Mouse (Mus musculus) olfactory bulb, adult 2 months (tissue): ENCODE measurements around the gene Clp1. TPM values are rescaled to one million over a fixed set of nuclear protein-coding genes. Genes with fewer than 3 reads are reported as not detected.

ENCODE experiments used
- H3K27ac ChIP-seq: fragments of 200-500 bp; 2 replicates; pipeline ENCODE4 v1.5.1; 2012; ENCODE audit warnings: low read depth, low read length; ENCODE audit not compliant: insufficient read depth
- H3K4me1 ChIP-seq: fragments of 200-500 bp; 2 replicates; pipeline ENCODE4 v1.6.1; 2012; ENCODE audit warnings: low read length; ENCODE audit not compliant: control insufficient read depth, insufficient read depth
- H3K4me3 ChIP-seq: fragments of 200-500 bp; 2 replicates; pipeline ENCODE4 v1.5.1; 2012; ENCODE audit warnings: mild to moderate bottlenecking, low read depth, low read length, moderate library complexity; ENCODE audit not compliant: insufficient read depth
- CTCF ChIP-seq: fragments of 200-500 bp; IDR thresholded peaks from 2 replicates; pipeline ENCODE4 v1.5.1; 2012; ENCODE audit warnings: low read depth, mild to moderate bottlenecking, low read length, moderate library complexity; ENCODE audit not compliant: insufficient read depth
- POLR2A ChIP-seq: fragments of 200-500 bp; IDR thresholded peaks from 2 replicates; pipeline ENCODE4 v1.6.1; 2012; ENCODE audit warnings: mild to moderate bottlenecking, low read depth, low read length, moderate library complexity; ENCODE audit not compliant: insufficient read depth
- WGBS: fragments of 180-500 bp; shearing (Covaris S2); methylation state at CpG from one replicate; pipeline ENCODE4 v1.1.7; 2018; 5-methylcytosine and 5-hydroxymethylcytosine counted together
- polyA plus RNA-seq: library from polyadenylated mRNA; stranded (reverse); fragments of >200 nt; gene quantifications from 2 replicates; pipeline ENCODE4 v1.2.4, GENCODE M21; 2012; ENCODE audit warnings: low replicate concordance; ENCODE audit not compliant: missing spikeins, insufficient read depth, insufficient read length

The Clp1 gene
- polyA plus RNA-seq, 1 experiment = not detected

GRCm38 (mm10) chr2:84761840-84762239 lies 34.7 kb upstream of the Clp1 start:
- Histone ChIP-seq H3K27ac (no peak overlapping the region), H3K4me3 (no peak overlapping the region), H3K4me1 (no peaks in the 10 kb centered on the region)
- WGBS = 96% methylated on average over 1 of the region's 1 CpGs
- TF ChIP-seq POLR2A = no peak
- no peak for TF ChIP-seq CTCF

GRCm38 (mm10) chr2:84761309-84761708 lies 34.2 kb upstream of the Clp1 start:
- 91% methylated on average over 3 of the region's 3 CpGs for WGBS
- TF ChIP-seq POLR2A (no peak), CTCF (no peak)
- H3K4me3 ChIP-seq = no peak overlapping the region
- H3K27ac ChIP-seq = no peak overlapping the region
- H3K4me1 ChIP-seq = no peaks in the 10 kb centered on the region

GRCm38 (mm10) chr2:84760777-84761176 lies 33.6 kb upstream of the Clp1 start:
- 51% methylated on average over 8 of the region's 8 CpGs for WGBS
- no peak overlapping the region for H3K4me3 ChIP-seq
- TF ChIP-seq CTCF = no peak
- TF ChIP-seq POLR2A = no peak
- H3K27ac ChIP-seq = no peak overlapping the region
- no peaks in the 10 kb centered on the region for H3K4me1 ChIP-seq

- WGBS = 4% methylated on average over 2 of the region's 2 CpGs
- Histone ChIP-seq H3K4me3 (no peak overlapping the region), H3K27ac (no peak overlapping the region), H3K4me1 (no peaks in the 10 kb centered on the region)
- TF ChIP-seq POLR2A (no peak), CTCF (no peak)
Observed at GRCm38 (mm10) chr2:84758542-84759127, 31.5 kb upstream of the Clp1 start.

GRCm38 (mm10) chr2:84757026-84757682 lies 30.0 kb upstream of the Clp1 start:
- no peak overlapping the region for H3K27ac ChIP-seq
- 70% methylated on average over 7 of the region's 7 CpGs for WGBS
- H3K4me1 ChIP-seq = no peaks in the 10 kb centered on the region
- H3K4me3 ChIP-seq = no peak overlapping the region
- TF ChIP-seq POLR2A (no peak), CTCF (no peak)

- Histone ChIP-seq H3K27ac (no peak overlapping the region), H3K4me1 (no peaks in the 10 kb centered on the region), H3K4me3 (no peak overlapping the region)
- 94% methylated on average over 5 of the region's 5 CpGs for WGBS
- TF ChIP-seq CTCF = no peak
- TF ChIP-seq POLR2A = no peak
Observed at GRCm38 (mm10) chr2:84756245-84756644, 29.1 kb upstream of the Clp1 start.

- 66% methylated on average over 6 of the region's 6 CpGs for WGBS
- no peak overlapping the region for H3K4me3 ChIP-seq
- TF ChIP-seq CTCF (no peak), POLR2A (no peak)
- H3K4me1 ChIP-seq = no peaks in the 10 kb centered on the region
- no peak overlapping the region for H3K27ac ChIP-seq
Observed at GRCm38 (mm10) chr2:84750115-84750514, 23.0 kb upstream of the Clp1 start.

- Histone ChIP-seq H3K27ac (no peak overlapping the region), H3K4me3 (peak overlapping the region; percentile 67), H3K4me1 (peaks cover 27% of the 10 kb centered on the region)
- no peak for TF ChIP-seq POLR2A
- TF ChIP-seq CTCF = no peak
- 8% methylated on average over 10 of the region's 10 CpGs for WGBS
Observed at GRCm38 (mm10) chr2:84744126-84744525, 17.0 kb upstream of the Clp1 start.

GRCm38 (mm10) chr2:84743561-84743960 lies 16.4 kb upstream of the Clp1 start, which contains the start of gene Gm19426:
Gm19426 (minus strand) TSS chr2:84743655.
- Histone ChIP-seq H3K4me1 (peaks cover 29% of the 10 kb centered on the region), H3K27ac (peak within 1 kb of the TSS; percentile 46; the same call in 1 of the 2 replicates), H3K4me3 (peak within 1 kb of the TSS; percentile 67)
- no peak for TF ChIP-seq CTCF
- peak; percentile 50 for TF ChIP-seq POLR2A
- WGBS = under 1% methylated on average over 25 of the region's 25 CpGs
